Mouse (Mus musculus) neural tube, embryonic 15.5 days (tissue): Measurements from ENCODE around the gene Tnnc2. TPM values are rescaled to one million over a fixed set of nuclear protein-coding genes. Genes with fewer than 3 reads are reported as not detected.
A peak's percentile ranks its signal among the peaks of the same experiment; 100 is the strongest.

Experiments used
- ATAC-seq: fragments of 200-750 bp; cut with Nextera tagmentation; 2 replicates; pipeline ENCODE4 v1.8.0; 2017; ENCODE audit warnings: mild to moderate bottlenecking, moderate TSS enrichment, moderate library complexity; ENCODE audit not compliant: low FRiP score
- H3K27ac ChIP-seq: fragments of 300-500 bp; sonication (generic); replicated peaks from 2 replicates; pipeline ENCODE4 v1.5.1; 2015; ENCODE audit warnings: mild to moderate bottlenecking, inconsistent platforms
- H3K27me3 ChIP-seq: fragments of 300-500 bp; sonication (generic); replicated peaks from 2 replicates; pipeline ENCODE4 v1.6.1; 2015; ENCODE audit warnings: inconsistent platforms
- H3K36me3 ChIP-seq: fragments of 300-500 bp; sonication (generic); 2 replicates; pipeline ENCODE4 v1.6.1; 2015; ENCODE audit warnings: inconsistent platforms
- H3K4me1 ChIP-seq: fragments of 300-500 bp; sonication (generic); 2 replicates; pipeline ENCODE4 v1.6.1; 2015; ENCODE audit warnings: inconsistent platforms
- H3K4me2 ChIP-seq: fragments of 300-500 bp; sonication (generic); 2 replicates; pipeline ENCODE4 v1.6.1; 2015; ENCODE audit warnings: inconsistent platforms, mild to moderate bottlenecking, moderate library complexity
- H3K4me3 ChIP-seq: fragments of 300-500 bp; sonication (generic); replicated peaks from 2 replicates; pipeline ENCODE4 v1.5.1; 2015; ENCODE audit warnings: mild to moderate bottlenecking, inconsistent platforms
- H3K9ac ChIP-seq: fragments of 300-500 bp; sonication (generic); replicated peaks from 2 replicates; pipeline ENCODE4 v1.6.1; 2015; ENCODE audit warnings: mild to moderate bottlenecking, inconsistent platforms
- H3K9me3 ChIP-seq: fragments of 300-500 bp; sonication (generic); replicated peaks from 2 replicates; pipeline ENCODE4 v1.6.1; 2016; ENCODE audit warnings: inconsistent platforms
- WGBS: fragments of 180-500 bp; shearing (Covaris S2); methylation state at CpG from one replicate; pipeline ENCODE4 v1.1.7; 2015; ENCODE audit warnings: mixed read lengths; 5-methylcytosine and 5-hydroxymethylcytosine counted together
- polyA plus RNA-seq: library from polyadenylated mRNA; unstranded; fragments of >200 nt; fragmentation: Nextera tagmentation; extraction: Ambion mirVana; gene quantifications from 2 replicates; pipeline ENCODE4 v1.2.1, GENCODE M21; 2015

Gene Tnnc2
- polyA plus RNA-seq, 1 experiment from 2014 or later = 55.6 TPM

DNA sequence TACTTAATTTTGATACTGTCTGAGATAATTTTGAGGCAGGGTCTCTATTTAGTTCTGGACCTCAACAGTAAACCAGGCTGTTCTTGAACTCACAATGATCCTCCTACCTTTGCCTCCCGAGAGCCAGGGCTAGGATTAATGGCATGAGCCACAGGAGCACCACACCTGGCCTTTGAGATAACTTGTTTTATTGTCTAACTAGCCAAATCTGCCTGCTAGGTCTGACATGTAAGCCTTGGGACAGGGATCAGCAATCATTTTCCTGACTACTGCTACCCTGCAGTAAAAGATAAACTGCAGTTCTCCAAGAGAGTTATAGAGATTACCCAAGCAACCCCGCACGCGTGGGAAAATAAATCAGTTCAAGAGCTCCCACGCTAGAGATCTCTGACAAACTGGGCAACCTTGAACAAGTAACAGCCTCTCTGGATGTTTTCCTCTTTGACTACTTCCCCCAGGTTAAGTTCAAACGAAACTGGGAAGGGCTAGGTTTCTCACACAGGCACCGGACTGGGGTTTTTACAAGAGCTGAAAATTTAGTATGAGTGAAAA, 5.2 kb upstream of the Tnnc2 start:
- peak overlapping the region; percentile 81 for H3K27ac ChIP-seq
- no peaks in the 10 kb centered on the region for H3K9me3 ChIP-seq
- peak overlapping the region; percentile 75 for H3K4me3 ChIP-seq
- 0 out of 2 replicates have a peak, but pooled peaks cover 2% of the 10 kb centered on the region for H3K27me3 ChIP-seq
- whole genome bisulfite sequencing = 8% methylated on average over 7 of the region's 7 CpGs
- peak overlapping the region; percentile 93 for H3K4me2 ChIP-seq
- H3K36me3 ChIP-seq = peaks cover 6% of the 10 kb centered on the region; the same call in 1 of the 2 replicates
- ATAC-seq = no peak
- H3K9ac ChIP-seq = peak overlapping the region; percentile 81
- peaks cover 35% of the 10 kb centered on the region for H3K4me1 ChIP-seq

DNA sequence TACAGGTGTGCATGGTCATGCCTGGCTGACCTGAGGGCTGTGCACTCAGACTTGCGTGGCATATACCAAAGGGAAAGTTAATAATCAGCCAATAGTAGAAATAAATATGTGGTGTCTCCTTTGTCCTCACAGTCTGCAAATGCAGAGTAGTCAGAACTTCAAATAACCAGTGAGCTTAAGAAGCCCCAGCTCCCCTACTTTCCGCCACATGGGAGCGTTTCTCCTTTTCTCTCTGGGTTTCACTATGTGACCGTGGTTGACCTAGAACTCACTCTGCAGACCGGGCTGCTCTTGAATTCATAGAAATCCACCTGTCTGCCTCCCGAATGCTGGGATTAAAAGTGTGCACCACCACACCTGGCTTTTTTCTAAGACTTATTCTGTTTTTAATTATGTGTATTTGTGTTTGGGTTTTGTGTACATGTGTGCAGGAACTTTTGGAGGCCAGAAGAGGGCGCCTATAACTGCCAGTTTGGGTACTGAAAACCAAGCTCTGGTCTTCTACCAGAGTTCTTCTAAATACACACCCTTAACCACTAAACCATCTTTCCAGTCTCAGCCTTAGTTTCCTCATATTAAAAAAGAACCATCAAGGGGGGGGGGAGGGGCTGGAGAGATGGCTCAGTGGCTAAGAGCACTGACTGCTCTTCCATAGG, 4.3 kb upstream of the Tnnc2 start:
- no peak overlapping the region for H3K4me2 ChIP-seq
- H3K4me1 ChIP-seq = peaks cover 35% of the 10 kb centered on the region
- no peak overlapping the region for H3K27ac ChIP-seq
- no peak overlapping the region for H3K4me3 ChIP-seq
- H3K27me3 ChIP-seq = 0 out of 2 replicates have a peak, but pooled peaks cover 3% of the 10 kb centered on the region
- H3K9ac ChIP-seq = no peak overlapping the region
- H3K36me3 ChIP-seq = peaks cover 3% of the 10 kb centered on the region; the same call in 1 of the 2 replicates
- 81% methylated on average over 7 of the region's 7 CpGs for WGBS
- ATAC-seq = no peak
- H3K9me3 ChIP-seq = no peaks in the 10 kb centered on the region

DNA sequence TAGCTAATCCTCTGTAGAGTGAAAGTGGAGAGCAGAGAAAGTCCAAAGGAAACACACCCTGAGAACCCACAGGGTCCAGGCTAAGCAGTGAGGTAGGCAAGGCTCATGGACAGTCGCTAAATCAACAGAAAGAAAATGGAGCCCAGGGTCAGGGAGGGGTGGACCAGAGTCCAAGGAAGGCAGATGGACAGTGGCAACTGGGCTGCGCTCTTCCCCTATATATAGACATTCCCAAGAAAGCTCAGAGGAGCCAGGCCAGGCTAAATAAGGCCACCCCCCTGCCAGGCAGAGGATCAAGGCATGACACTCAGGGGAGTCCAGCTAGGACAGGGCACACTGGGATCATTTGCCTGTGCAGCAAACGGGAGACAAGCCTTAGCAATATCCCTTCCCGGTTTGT, 2.1 kb upstream of the Tnnc2 start:
- Histone ChIP-seq H3K36me3 (no peaks in the 10 kb centered on the region), H3K27ac (no peak overlapping the region), H3K4me2 (no peak overlapping the region), H3K9ac (no peak overlapping the region), H3K4me3 (no peak overlapping the region), H3K27me3 (peaks cover 3% of the 10 kb centered on the region; the same call in 1 of the 2 replicates), H3K4me1 (peaks cover 18% of the 10 kb centered on the region), H3K9me3 (no peaks in the 10 kb centered on the region)
- WGBS = 71% methylated on average over 4 of the region's 4 CpGs
- no peak for ATAC-seq

DNA sequence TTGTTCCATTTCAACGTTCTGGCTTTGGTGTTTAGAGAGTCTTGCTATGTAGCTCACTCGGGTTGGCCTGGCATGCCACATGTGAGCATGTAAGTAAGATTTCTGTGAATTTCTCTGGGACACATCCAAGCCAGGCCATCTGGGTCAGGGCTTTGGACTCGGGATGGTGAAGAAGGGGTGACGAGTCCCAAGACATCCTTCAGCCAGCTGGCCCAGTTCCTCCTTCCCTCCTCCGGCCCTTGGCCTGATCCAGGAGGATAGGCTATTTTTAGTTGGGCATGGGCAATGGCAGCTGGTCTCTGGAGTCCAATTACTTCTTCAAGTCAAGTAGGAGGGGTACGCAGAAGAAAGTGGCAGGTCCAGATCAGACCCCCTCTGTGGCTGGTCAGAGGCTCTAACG, 958 bp downstream of the Tnnc2 start:
- WGBS = 86% methylated on average over 7 of the region's 7 CpGs
- H3K36me3 ChIP-seq = no peaks in the 10 kb centered on the region
- peaks cover 3% of the 10 kb centered on the region; the same call in 1 of the 2 replicates for H3K27me3 ChIP-seq
- H3K9me3 ChIP-seq = no peaks in the 10 kb centered on the region
- no peak overlapping the region for H3K27ac ChIP-seq
- no peaks in the 10 kb centered on the region for H3K4me1 ChIP-seq
- H3K9ac ChIP-seq = no peak overlapping the region
- ATAC-seq = no peak
- H3K4me3 ChIP-seq = no peak overlapping the region
- H3K4me2 ChIP-seq = no peak overlapping the region

DNA sequence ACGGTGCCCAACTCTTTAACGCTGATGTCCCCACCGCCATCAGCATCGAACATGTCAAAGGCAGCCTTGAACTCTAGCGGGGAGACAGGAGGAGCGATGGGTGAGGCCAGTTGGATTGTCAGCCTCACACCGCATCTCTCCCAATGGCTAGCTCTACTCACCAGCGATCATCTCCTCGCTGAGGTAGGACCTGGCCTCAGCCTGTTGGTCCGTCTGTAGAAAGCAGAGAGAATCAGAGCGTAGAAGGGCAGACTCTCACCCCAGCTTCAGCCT, 1.8 kb downstream of the Tnnc2 start:
- WGBS = 93% methylated on average over 11 of the region's 11 CpGs
- Histone ChIP-seq H3K4me2 (no peak overlapping the region), H3K9ac (no peak overlapping the region), H3K27me3 (peaks cover 3% of the 10 kb centered on the region; the same call in 1 of the 2 replicates), H3K4me3 (no peak overlapping the region), H3K4me1 (no peaks in the 10 kb centered on the region), H3K27ac (no peak overlapping the region), H3K9me3 (no peaks in the 10 kb centered on the region), H3K36me3 (no peaks in the 10 kb centered on the region)
- ATAC-seq = no peak

DNA sequence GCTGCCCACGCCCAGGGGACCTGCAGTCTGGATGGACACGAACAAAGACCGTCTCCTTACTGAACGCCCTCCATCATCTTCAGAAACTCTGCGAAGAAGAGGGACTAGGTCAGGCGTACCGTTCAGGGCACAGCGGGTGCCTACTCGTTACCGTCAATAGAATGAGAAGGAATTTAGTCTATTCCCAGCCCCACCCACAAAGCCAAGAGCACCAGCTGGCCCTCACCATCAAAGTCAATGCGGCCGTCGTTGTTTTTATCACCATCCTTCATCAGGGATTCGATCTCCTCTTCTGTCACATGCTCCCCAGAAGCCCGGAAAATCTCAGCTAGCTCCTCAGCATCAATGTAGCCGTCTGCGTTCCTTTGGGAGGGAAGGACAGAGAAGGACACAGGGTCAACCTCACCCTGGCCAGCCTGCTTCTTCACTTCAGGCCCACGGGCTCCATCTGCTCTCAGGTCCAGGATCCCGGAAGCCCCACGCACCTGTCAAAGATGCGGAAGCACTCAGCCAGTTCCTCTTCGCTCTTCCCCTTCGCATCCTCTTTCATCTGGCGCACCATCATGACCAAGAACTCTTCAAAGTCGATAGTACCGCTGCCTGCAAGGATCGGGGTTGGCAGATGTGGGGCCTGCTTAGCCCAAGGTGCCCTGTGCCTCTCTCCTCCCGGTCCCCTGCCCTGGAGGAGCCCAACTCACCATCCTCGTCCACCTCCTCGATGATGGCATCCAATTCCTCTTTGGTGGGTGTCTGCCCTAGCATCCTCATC, 2.3 kb downstream of the Tnnc2 start:
- no peaks in the 10 kb centered on the region for H3K4me1 ChIP-seq
- H3K4me3 ChIP-seq = no peak overlapping the region
- H3K9me3 ChIP-seq = no peaks in the 10 kb centered on the region
- H3K9ac ChIP-seq = no peak overlapping the region
- no peak overlapping the region for H3K27ac ChIP-seq
- ATAC-seq = no peak
- H3K4me2 ChIP-seq = no peak overlapping the region
- H3K27me3 ChIP-seq = peaks cover 3% of the 10 kb centered on the region; the same call in 1 of the 2 replicates
- 82% methylated on average over 30 of the region's 30 CpGs for WGBS
- no peaks in the 10 kb centered on the region for H3K36me3 ChIP-seq

DNA sequence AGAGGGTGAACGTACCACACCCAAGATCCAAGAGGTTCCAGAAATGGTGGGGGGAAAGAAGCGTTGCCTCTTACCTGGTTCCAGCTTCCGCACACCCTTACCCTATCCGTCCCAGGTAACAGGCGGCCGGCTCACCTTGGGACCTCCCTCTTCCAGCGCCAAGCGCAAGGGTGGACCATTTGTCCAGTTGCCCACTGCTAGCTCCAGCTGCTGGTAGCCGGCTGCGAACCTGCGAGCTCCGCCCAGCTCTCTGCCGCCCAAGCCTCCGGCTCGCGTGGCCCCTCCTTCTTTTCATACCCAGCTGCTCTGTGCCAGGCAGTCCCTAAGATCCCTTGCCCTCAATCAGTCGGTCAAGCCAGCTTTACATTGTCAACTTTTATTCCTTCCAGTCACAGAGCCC, 3.0 kb downstream of the Tnnc2 start:
- H3K4me2 ChIP-seq = no peak overlapping the region
- no peak overlapping the region for H3K27ac ChIP-seq
- no peaks in the 10 kb centered on the region for H3K4me1 ChIP-seq
- WGBS = 67% methylated on average over 17 of the region's 17 CpGs
- H3K9me3 ChIP-seq = no peaks in the 10 kb centered on the region
- ATAC-seq = no peak
- no peak overlapping the region for H3K9ac ChIP-seq
- H3K4me3 ChIP-seq = no peak overlapping the region
- no peaks in the 10 kb centered on the region for H3K36me3 ChIP-seq
- H3K27me3 ChIP-seq = peaks cover 3% of the 10 kb centered on the region; the same call in 1 of the 2 replicates

DNA sequence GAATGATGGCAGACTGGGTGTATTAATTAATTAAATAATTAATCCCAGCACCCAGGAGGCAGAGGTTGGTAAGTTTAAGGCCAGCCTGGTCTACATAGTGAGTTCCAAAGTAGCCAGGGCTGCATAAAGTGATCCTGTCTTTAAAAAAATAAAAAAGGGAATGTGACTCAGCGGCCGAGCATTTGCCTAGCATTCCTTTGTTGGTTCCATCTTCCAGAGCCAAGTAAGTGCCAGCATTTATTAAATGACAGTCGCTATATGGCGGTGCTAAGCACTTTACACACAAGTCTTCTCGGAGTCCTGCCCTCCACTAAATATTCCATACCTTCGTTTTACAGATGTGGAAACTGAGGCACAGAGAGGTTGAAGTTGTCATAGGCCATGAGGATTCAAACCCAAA, 3.6 kb downstream of the Tnnc2 start:
- Histone ChIP-seq H3K27me3 (peaks cover 3% of the 10 kb centered on the region; the same call in 1 of the 2 replicates), H3K27ac (no peak overlapping the region), H3K9ac (no peak overlapping the region), H3K4me3 (no peak overlapping the region), H3K4me1 (no peaks in the 10 kb centered on the region), H3K9me3 (no peaks in the 10 kb centered on the region), H3K36me3 (no peaks in the 10 kb centered on the region), H3K4me2 (no peak overlapping the region)
- ATAC-seq = no peak
- 89% methylated on average over 6 of the region's 6 CpGs for WGBS

DNA sequence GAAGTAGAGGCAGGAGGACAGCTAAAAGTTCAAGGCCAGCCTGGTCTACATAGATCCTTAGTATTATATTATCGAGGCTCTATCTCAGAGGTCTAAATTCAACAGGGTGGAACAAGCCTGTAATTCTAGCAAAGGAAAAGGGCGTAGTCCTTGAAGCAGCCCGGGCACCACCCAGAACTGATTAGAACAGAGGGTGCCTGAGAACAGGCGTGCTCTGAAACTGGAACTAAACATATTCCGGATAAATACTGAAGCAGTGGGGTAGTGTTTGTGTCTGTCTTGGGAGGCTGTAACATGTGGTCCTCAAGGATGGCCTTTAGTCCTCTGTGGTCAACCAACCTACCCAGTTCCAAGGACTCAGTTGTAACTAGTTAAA, 5.8 kb downstream of the Tnnc2 start:
- Histone ChIP-seq H3K4me1 (peaks cover 10% of the 10 kb centered on the region), H3K27me3 (no peaks in the 10 kb centered on the region; the same call in 1 of the 2 replicates), H3K27ac (no peak overlapping the region), H3K4me3 (no peak overlapping the region), H3K36me3 (no peaks in the 10 kb centered on the region), H3K9ac (no peak overlapping the region), H3K4me2 (no peak overlapping the region), H3K9me3 (no peaks in the 10 kb centered on the region)
- whole genome bisulfite sequencing = 87% methylated on average over 5 of the region's 5 CpGs
- no peak for ATAC-seq

DNA sequence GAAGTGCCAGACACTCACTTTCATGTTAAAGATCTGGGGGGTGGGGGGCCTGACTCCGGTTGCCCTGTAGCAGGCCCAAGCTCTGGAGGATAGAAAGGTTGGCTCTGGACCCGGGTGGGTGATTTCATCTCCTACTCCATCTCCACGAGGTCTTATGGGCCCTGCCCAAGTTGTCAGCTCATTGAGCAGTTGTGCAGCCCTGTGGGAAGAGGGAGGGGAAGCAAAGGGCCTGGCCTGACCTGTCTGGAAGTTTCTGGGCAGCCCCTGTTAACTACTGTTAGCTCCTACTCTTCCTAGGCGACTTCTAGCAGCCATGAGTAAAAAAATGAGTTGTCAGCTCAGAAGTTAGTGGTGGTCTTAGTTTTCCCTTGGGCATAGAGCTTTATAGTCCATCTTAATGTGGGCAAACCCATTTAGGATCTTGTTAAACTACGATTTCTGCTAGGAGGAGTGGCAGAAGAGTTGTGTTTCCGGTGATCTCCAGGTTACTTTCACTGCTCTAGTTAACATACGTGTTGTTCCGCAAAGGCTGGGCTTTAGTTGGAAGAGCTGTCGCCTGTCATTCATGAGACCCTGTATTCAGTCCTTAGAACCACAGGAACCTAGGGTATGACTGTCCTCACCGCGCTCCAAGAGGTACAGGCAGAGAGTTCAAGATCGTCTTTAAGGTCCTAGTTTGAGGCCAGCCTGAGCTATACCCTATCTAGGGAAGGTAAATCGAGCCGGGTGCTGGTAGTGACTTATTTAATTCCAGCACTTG, 6.4 kb downstream of the Tnnc2 start:
- Histone ChIP-seq H3K9me3 (no peaks in the 10 kb centered on the region), H3K27ac (no peak overlapping the region), H3K4me3 (no peak overlapping the region), H3K36me3 (0 out of 2 replicates have a peak, but pooled peaks cover under 1% of the 10 kb centered on the region), H3K9ac (no peak overlapping the region), H3K4me1 (peaks cover 10% of the 10 kb centered on the region), H3K4me2 (no peak overlapping the region), H3K27me3 (no peaks in the 10 kb centered on the region; the same call in 1 of the 2 replicates)
- WGBS = 78% methylated on average over 14 of the region's 14 CpGs
- ATAC-seq = no peak

DNA sequence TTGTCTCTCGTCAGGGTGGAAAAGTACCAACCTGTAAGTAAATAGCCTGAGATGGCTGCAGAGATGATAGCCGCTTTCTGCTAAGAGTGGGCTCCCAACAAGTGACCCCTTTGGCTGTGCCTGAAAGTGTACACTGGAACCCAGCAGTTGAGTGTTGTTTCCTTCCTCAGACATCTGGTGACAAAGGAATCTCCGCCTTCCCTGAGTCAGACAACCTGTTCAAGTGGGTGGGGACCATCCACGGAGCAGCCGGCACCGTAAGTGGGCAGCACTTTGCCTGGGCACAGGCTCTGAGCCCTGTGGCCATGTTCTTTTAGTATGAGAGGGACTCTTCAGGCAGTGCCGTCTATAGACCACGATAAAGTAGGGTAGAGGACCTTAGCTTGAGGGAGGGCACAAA, 8.6 kb downstream of the Tnnc2 start:
- ATAC-seq = no peak
- 83% methylated on average over 8 of the region's 8 CpGs for WGBS
- H3K4me1 ChIP-seq = peaks cover 10% of the 10 kb centered on the region
- no peak overlapping the region for H3K9ac ChIP-seq
- H3K4me3 ChIP-seq = peak overlapping the region; percentile 53; the same call in 1 of the 2 replicates
- H3K27me3 ChIP-seq = no peaks in the 10 kb centered on the region
- no peaks in the 10 kb centered on the region for H3K9me3 ChIP-seq
- H3K27ac ChIP-seq = no peak overlapping the region
- peak overlapping the region; percentile 77 for H3K4me2 ChIP-seq
- peaks cover 23% of the 10 kb centered on the region for H3K36me3 ChIP-seq
